Mouse (Mus musculus) liver, postnatal 0 days (tissue): ENCODE results near the gene 4933434E20Rik.

Experiments used
- CTCF ChIP-seq: sonication (generic); IDR thresholded peaks from 2 replicates; pipeline ENCODE4 v1.5.1; 2016; ENCODE audit warnings: antibody characterized with exemption, low read depth
- EP300 ChIP-seq: IDR thresholded peaks from 2 replicates; pipeline ENCODE4 v1.6.1; 2016; ENCODE audit warnings: antibody characterized with exemption, low read depth, mild to moderate bottlenecking

DNA sequence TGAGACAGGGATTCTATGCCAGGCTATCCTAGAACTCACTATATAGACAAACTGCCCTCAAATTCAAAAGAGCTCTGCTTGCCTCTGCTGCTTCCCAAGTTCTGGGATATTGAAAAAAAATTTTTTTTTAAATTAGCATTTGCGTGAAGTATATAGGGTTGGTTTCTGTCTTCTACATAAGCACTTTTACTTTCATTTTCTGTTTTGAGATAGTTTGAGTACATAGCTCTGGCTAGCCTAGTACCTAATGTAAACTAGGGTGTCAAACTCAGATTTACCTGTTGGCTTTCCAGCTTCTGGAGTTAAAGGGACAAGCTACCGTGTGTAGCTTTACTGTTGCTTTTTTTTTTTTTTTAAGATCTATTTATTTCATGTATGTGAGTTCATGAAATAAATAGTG is 50.2 kb downstream of the 4933434E20Rik start:
- no peak for TF ChIP-seq CTCF
- TF ChIP-seq EP300: no peak
